Mouse (Mus musculus) G1E (cell line): ENCODE measurements around the gene Ecel1.

Source experiments
- CTCF ChIP-seq: IDR thresholded peaks from 2 replicates; pipeline ENCODE4 v1.5.1; 2012; ENCODE audit warnings: low read depth, low read length, inconsistent platforms, mixed read lengths
- GATA1 ChIP-seq: IDR thresholded peaks from 2 replicates; pipeline ENCODE4 v1.6.1; 2012; ENCODE audit warnings: borderline replicate concordance, low read length, inconsistent platforms, mixed read lengths
- POLR2AphosphoS5 ChIP-seq: IDR thresholded peaks from 2 replicates; pipeline ENCODE4 v1.6.1; 2012; ENCODE audit warnings: low read depth, low read length, inconsistent platforms; ENCODE audit not compliant: insufficient replicate concordance
- TAL1 ChIP-seq: conservative IDR thresholded peaks from 2 replicates; pipeline ENCODE4 v1.6.1; 2012; ENCODE audit warnings: low read depth, low read length, inconsistent platforms, mixed read lengths

DNA sequence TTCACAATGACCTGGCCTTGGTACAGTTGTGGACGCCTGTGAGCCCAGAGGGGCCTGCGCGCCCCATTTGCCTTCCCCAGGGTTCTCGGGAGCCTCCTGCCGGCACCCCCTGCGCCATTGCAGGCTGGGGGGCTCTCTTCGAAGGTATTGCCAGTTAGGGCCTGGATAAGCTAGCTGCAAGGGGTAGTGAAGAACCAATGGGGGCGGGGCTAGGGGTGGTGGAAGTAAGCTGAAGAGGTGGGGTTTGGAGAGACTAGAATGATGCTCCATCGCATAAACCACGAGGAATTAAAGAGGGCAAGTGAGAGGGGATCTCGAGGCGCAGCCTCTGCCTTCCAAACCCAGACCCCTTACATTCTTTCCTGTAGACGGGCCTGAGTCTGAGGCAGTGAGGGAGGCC is 29.2 kb upstream of the Ecel1 start:
- TF ChIP-seq CTCF = no peak
- no peak for TF ChIP-seq GATA1
- TF ChIP-seq TAL1 = no peak
- no peak for TF ChIP-seq POLR2AphosphoS5
